Mouse (Mus musculus): ENCODE results near the gene Ankrd2. TPM values are rescaled to one million over a fixed set of nuclear protein-coding genes. Genes with fewer than 3 reads are reported as not detected.

Gene Ankrd2
- polyA plus RNA-seq, 2 experiments, result 0.08 TPM; not detected in 1

- WGBS (ENCODE audit: insufficient replicate concordance), result 74% methylated on average over 12 of the region's 12 CpGs
- no peak overlapping the region for H3K27ac ChIP-seq
- TF ChIP-seq EP300 (IDR thresholded peaks at IDR 0.05; ENCODE audit: low read depth), result no peak
- no peak for TF ChIP-seq CTCF (IDR thresholded peaks at IDR 0.05; ENCODE audit: low read depth)
- DNase-seq (ENCODE audit: low read depth in 3 of 3, low spot score in 3 of 3) (no peak), ATAC-seq (ENCODE audit: insufficient read depth) (no peak)
- no peaks in the 10 kb centered on the region for H3K36me3 ChIP-seq (replicated peaks; ENCODE audit: control insufficient read depth, insufficient read depth, low read depth)
- no peak overlapping the region for H3K9ac ChIP-seq (replicated peaks)
- H3K4me2 ChIP-seq (ENCODE audit: low read depth), result no peak overlapping the region
- no peaks in the 10 kb centered on the region for H3K4me1 ChIP-seq (replicated peaks; ENCODE audit: control insufficient read depth in 2 of 2, insufficient read depth in 2 of 2, low read length in 1 of 2)
- H3K4me3 ChIP-seq (ENCODE audit: insufficient read depth in 1 of 2, low read depth in 2 of 2, low read length in 2 of 2), result no peak overlapping the region
- H3K9me3 ChIP-seq (ENCODE audit: control insufficient read depth, low read length), result no peaks in the 10 kb centered on the region
- no peaks in the 10 kb centered on the region for H3K27me3 ChIP-seq (ENCODE audit: control insufficient read depth, insufficient read depth, low read length)
Measured at GRCm38 (mm10) chr19:42038310-42038709, 2.5 kb downstream of the Ankrd2 start.

DNA sequence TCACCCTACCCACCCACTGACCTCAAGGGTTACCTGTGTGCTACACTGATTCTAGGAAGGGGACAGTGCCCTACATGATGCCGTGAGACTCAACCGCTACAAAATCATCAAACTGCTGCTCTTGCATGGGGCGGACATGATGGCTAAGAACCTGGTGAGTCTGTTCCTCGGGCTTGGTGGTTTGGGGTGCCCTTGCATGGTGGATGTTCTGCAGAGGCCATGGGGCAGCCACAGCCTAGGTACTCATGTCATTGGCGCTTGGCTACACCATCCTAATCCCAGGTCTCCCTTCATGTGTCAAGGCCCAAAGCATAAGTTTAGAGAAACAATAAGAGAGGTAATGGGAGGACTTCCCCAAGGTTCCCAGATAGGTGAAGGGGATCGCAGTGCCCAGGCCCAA lies 8.2 kb downstream of the Ankrd2 start:
- no peak overlapping the region for H3K9ac ChIP-seq (replicated peaks)
- TF ChIP-seq CTCF (IDR thresholded peaks at IDR 0.05; ENCODE audit: low read depth) (no peak), EP300 (IDR thresholded peaks at IDR 0.05; ENCODE audit: low read depth) (no peak)
- H3K9me3 ChIP-seq (ENCODE audit: control insufficient read depth, low read length), result no peaks in the 10 kb centered on the region
- no peaks in the 10 kb centered on the region for H3K36me3 ChIP-seq (replicated peaks; ENCODE audit: control insufficient read depth, insufficient read depth, low read depth)
- H3K27me3 ChIP-seq (ENCODE audit: control insufficient read depth, insufficient read depth, low read length), result no peaks in the 10 kb centered on the region
- no peak for DNase-seq (ENCODE audit: low read depth in 3 of 3, low spot score in 3 of 3)
- no peaks in the 10 kb centered on the region; a peak in 1 of 4 replicates for H3K4me1 ChIP-seq (replicated peaks; ENCODE audit: control insufficient read depth in 2 of 2, insufficient read depth in 2 of 2, low read length in 1 of 2)
- H3K27ac ChIP-seq, result no peak overlapping the region
- 77% methylated on average over 6 of the region's 6 CpGs for WGBS (ENCODE audit: insufficient replicate concordance)
- no peak overlapping the region for H3K4me2 ChIP-seq (ENCODE audit: low read depth)
- no peak for ATAC-seq (ENCODE audit: insufficient read depth)
- H3K4me3 ChIP-seq (ENCODE audit: insufficient read depth in 1 of 2, low read depth in 2 of 2, low read length in 2 of 2), result no peak overlapping the region

DNA sequence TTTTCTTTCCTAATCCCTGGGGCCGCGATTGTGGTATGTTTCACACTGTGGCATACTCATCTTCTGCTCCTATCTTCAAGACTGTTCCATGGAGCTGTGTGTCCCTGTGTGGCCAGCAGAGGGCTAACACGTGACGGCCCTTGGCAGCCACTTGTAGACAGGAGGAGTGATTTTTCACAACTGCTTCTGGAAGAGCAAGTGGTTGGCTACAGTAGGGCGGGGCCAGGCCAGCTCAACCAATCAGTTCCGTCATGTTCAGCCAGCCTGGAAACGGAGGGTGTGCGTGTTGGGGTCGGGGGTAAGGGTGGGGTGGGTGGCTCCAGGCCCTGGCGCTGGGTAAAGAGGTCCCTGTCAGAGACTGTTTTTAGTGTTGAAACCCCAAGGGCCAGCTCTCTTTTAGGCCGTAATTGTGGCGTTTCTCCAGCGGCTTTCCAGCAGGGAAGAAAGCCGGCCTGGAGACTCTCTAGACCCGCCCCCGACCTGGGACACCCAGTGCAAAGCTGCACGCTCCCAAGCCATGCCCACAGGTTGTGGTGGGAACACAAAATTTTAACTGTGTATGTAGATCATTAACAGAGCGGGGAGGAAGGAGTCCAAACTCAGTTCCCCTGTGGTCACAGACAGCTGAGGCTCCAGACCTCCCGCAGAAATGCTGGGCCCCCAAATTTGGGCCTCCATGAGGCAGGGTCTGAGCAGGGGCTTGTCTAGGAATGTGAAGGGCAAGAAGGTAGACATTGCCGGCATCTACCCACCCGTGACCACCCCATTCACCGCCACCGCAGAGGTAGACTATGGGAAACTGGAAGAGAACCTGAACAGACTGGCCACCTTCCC lies 9.7 kb downstream of the Ankrd2 start, which contains the start of gene Hoga1:
TSS of gene Hoga1 (plus strand) at position 342 of the 834 bp plus-strand sequence.
- 20% methylated on average over 23 of the region's 23 CpGs for WGBS (ENCODE audit: insufficient replicate concordance)
- peak; percentile 54 to 57 (median 57) for DNase-seq (ENCODE audit: low read depth in 3 of 3, low spot score in 3 of 3)
- Histone ChIP-seq H3K27ac (no peak within 1 kb of the TSS), H3K4me3 (ENCODE audit: insufficient read depth in 1 of 2, low read depth in 2 of 2, low read length in 2 of 2) (peak within 1 kb of the TSS; percentile 36 to 57), H3K4me1 (replicated peaks; ENCODE audit: control insufficient read depth in 2 of 2, insufficient read depth in 2 of 2, low read length in 1 of 2) (no peaks in the 10 kb centered on the region; a peak in 1 of 4 replicates), H3K9me3 (ENCODE audit: control insufficient read depth, low read length) (no peaks in the 10 kb centered on the region), H3K9ac (replicated peaks) (no peak within 1 kb of the TSS; the same call in 1 of the 2 replicates), H3K27me3 (ENCODE audit: control insufficient read depth, insufficient read depth, low read length) (no peaks in the 10 kb centered on the region), H3K4me2 (ENCODE audit: low read depth) (peak within 1 kb of the TSS; percentile 45), H3K36me3 (replicated peaks; ENCODE audit: control insufficient read depth, insufficient read depth, low read depth) (no peaks in the 10 kb centered on the region)
- ATAC-seq (ENCODE audit: insufficient read depth), result peak; percentile 84
- TF ChIP-seq EP300 (IDR thresholded peaks at IDR 0.05; ENCODE audit: low read depth) (no peak), CTCF (IDR thresholded peaks at IDR 0.05; ENCODE audit: low read depth) (peak; percentile 87)

DNA sequence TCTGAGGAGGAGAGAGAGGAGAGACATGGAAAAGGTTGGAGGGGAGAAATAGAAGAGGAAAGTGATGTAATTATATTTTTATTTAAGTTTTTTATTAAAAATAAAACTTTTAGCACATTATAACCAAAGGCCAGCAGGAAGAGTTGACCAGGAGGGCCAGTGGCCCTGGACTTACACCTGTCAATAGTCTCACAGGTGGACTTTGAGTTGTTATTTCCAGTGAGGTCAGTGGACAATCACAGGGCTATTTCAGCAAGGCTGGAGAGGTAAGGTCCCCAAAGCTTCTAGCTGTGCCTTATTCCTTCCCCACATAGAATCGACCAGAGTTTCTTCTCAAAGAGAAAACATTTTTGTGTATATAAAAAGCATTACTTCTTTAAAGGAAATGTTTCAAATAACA lies 14.5 kb downstream of the Ankrd2 start:
- H3K27ac ChIP-seq, result no peak overlapping the region

DNA sequence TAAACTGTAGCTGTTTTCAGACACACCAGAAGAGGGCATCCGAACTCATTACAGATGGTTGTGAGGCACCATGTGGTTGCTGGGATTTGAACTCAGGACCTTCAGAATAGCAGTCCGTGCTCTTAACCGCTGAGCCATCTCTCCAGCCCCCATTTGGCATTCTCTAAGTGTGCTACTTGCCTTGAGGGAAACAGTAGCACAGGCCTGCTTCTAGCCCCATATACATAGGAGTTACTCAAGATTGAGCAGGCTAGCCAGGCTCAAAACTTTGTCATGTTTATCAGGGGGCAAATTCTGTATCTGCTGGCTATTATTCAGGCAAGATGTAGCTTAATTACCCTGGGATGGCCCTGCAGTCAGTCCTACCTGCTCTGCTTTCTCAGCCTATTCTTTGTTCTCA lies 15.6 kb downstream of the Ankrd2 start:
- DNase-seq (ENCODE audit: low read depth in 3 of 3, low spot score in 3 of 3) (no peak), ATAC-seq (ENCODE audit: insufficient read depth) (no peak)
- H3K27ac ChIP-seq, result no peak overlapping the region
- no peaks in the 10 kb centered on the region for H3K27me3 ChIP-seq (ENCODE audit: control insufficient read depth, insufficient read depth, low read length)
- H3K9ac ChIP-seq (replicated peaks), result no peak overlapping the region
- 67% methylated on average over 3 of the region's 3 CpGs for WGBS (ENCODE audit: insufficient replicate concordance)
- H3K36me3 ChIP-seq (replicated peaks; ENCODE audit: control insufficient read depth, insufficient read depth, low read depth), result no peaks in the 10 kb centered on the region
- TF ChIP-seq EP300 (IDR thresholded peaks at IDR 0.05; ENCODE audit: low read depth) (no peak), CTCF (IDR thresholded peaks at IDR 0.05; ENCODE audit: low read depth) (no peak)
- no peaks in the 10 kb centered on the region for H3K9me3 ChIP-seq (ENCODE audit: control insufficient read depth, low read length)
- H3K4me2 ChIP-seq (ENCODE audit: low read depth), result no peak overlapping the region
- H3K4me3 ChIP-seq (ENCODE audit: insufficient read depth in 1 of 2, low read depth in 2 of 2, low read length in 2 of 2), result no peak overlapping the region
- peaks cover 0 to 2% of the 10 kb centered on the region in 2 experiments; a peak in 1 of 4 replicates for H3K4me1 ChIP-seq (replicated peaks; ENCODE audit: control insufficient read depth in 2 of 2, insufficient read depth in 2 of 2, low read length in 1 of 2)

More for the DNA sequence above, 14.5 kb downstream of the Ankrd2 start:
- Histone ChIP-seq H3K9ac (replicated peaks) (no peak overlapping the region), H3K4me2 (ENCODE audit: low read depth) (no peak overlapping the region; the same call in 1 of the 2 replicates), H3K36me3 (replicated peaks; ENCODE audit: control insufficient read depth, insufficient read depth, low read depth) (no peaks in the 10 kb centered on the region), H3K27me3 (ENCODE audit: control insufficient read depth, insufficient read depth, low read length) (no peaks in the 10 kb centered on the region), H3K4me1 (replicated peaks; ENCODE audit: control insufficient read depth in 2 of 2, insufficient read depth in 2 of 2, low read length in 1 of 2) (peaks cover 0 to 2% of the 10 kb centered on the region in 2 experiments; a peak in 1 of 4 replicates), H3K4me3 (ENCODE audit: insufficient read depth in 1 of 2, low read depth in 2 of 2, low read length in 2 of 2) (no peak overlapping the region), H3K9me3 (ENCODE audit: control insufficient read depth, low read length) (no peaks in the 10 kb centered on the region)
- 47% methylated on average over 1 of the region's 1 CpGs for WGBS (ENCODE audit: insufficient replicate concordance)
- TF ChIP-seq CTCF (IDR thresholded peaks at IDR 0.05; ENCODE audit: low read depth) (no peak), EP300 (IDR thresholded peaks at IDR 0.05; ENCODE audit: low read depth) (no peak)
- no peak for DNase-seq (ENCODE audit: low read depth in 3 of 3, low spot score in 3 of 3)
- no peak for ATAC-seq (ENCODE audit: insufficient read depth)
